Mouse (Mus musculus) C2C12 (cell line): ENCODE measurements at regions not wholly inside any gene's neighbourhood (a gene's known extent, or its start where the extent isn't known, plus 50 kb on each side); places are given as distances from the start of the nearest gene placed in this dataset.

Experiments used
- H3K27me3 ChIP-seq: one replicate; pipeline ENCODE4 v1.6.1; 2011; ENCODE audit not compliant: control insufficient read depth, insufficient read depth, insufficient read length
- H3K36me3 ChIP-seq: one replicate; pipeline ENCODE4 v1.6.1; 2011; ENCODE audit not compliant: control insufficient read depth, insufficient read depth
- H3K4me3 ChIP-seq: one replicate; pipeline ENCODE4 v1.5.1; 2011; ENCODE audit warnings: mild to moderate bottlenecking, control low read depth; ENCODE audit not compliant: poor library complexity, insufficient read depth, severe bottlenecking
- H3K79me2 ChIP-seq: one replicate; pipeline ENCODE4 v1.6.1; 2011; ENCODE audit not compliant: control insufficient read depth, insufficient read depth
- H3K79me3 ChIP-seq: one replicate; pipeline ENCODE4 v1.6.1; 2011; ENCODE audit warnings: low read depth, control low read depth
- H3ac ChIP-seq: one replicate; pipeline ENCODE3; 2011; ENCODE audit warnings: low read depth; ENCODE audit not compliant: control insufficient read depth, insufficient read length
- CEBPB ChIP-seq: IDR thresholded peaks from one replicate; pipeline ENCODE4 v1.6.1; 2011; ENCODE audit warnings: low read depth, mild to moderate bottlenecking, control low read depth, moderate library complexity
- CTCF ChIP-seq: IDR thresholded peaks from one replicate; pipeline ENCODE4 v1.5.1; 2011; ENCODE audit not compliant: control insufficient read depth, insufficient read depth, insufficient read length
- FOSL1 ChIP-seq: IDR thresholded peaks from one replicate; pipeline ENCODE4 v1.8.0; 2011; ENCODE audit warnings: mild to moderate bottlenecking, low read length; ENCODE audit not compliant: poor library complexity, insufficient read depth, severe bottlenecking
- MAX ChIP-seq: IDR thresholded peaks from one replicate; pipeline ENCODE4 v1.6.1; 2011; ENCODE audit warnings: mild to moderate bottlenecking, control low read depth
- MYOD1 ChIP-seq: IDR thresholded peaks from one replicate; pipeline ENCODE4 v1.6.1; 2011; ENCODE audit warnings: low read depth; ENCODE audit not compliant: control insufficient read depth, insufficient read length
- MYOG ChIP-seq: IDR thresholded peaks from one replicate; pipeline ENCODE4 v1.6.1; 2011; ENCODE audit not compliant: control insufficient read depth, insufficient read length; ENCODE audit errors: extremely low read depth
- USF1 ChIP-seq: IDR thresholded peaks from one replicate; pipeline ENCODE4 v1.6.1; 2011; ENCODE audit warnings: low read depth, mild to moderate bottlenecking, control low read depth, moderate library complexity

DNA sequence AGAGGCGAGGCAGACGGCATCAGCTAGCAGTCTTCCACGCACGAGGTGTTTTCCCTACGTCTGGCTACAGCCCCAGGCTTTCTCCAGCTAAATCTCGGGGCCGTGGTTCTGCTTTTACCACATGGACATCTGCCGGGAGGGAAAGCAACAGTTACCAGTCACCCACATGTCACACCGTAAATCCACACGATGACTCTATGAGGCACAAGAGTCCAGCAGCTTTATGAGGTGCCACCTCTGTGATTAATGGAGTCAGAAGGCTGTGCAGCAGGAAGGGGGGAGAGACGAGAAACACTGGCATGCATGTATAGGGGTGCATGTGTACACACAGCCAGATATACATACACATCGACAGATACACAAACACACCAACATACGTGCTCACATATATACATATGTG lies 69.6 kb upstream of the Twist2 start:
- Histone ChIP-seq H3K79me3 (no peaks in the 10 kb centered on the region), H3K4me3 (no peak overlapping the region), H3K27me3 (no peaks in the 10 kb centered on the region), H3K79me2 (no peaks in the 10 kb centered on the region), H3ac (no peak overlapping the region), H3K36me3 (no peaks in the 10 kb centered on the region)
- peak; percentile 18 for TF ChIP-seq MAX
- TF ChIP-seq MYOG, result no peak
- TF ChIP-seq CEBPB, result no peak
- TF ChIP-seq CTCF, result no peak
- TF ChIP-seq USF1, result no peak
- no peak for TF ChIP-seq MYOD1
- TF ChIP-seq FOSL1, result no peak

DNA sequence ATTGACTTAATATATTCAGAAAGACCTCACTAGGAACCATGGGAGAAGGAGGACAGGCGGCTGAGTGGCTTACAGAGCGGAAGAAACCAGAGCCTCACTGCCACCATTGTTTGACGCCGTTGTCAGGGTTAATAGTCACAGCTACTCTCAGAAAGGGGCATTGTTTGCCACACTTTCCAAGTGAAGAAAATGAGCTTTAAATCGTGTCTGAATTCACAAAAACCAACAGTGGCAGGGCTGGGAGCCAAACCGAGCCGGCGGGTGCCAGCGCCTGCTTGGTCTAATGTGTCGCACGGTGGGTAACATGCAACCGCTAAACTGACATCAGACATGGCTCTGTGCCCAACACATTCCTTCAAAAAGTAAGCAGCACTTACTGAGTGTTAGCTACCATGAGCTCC lies 68.8 kb upstream of the Twist2 start:
- Histone ChIP-seq H3K79me3 (no peaks in the 10 kb centered on the region), H3K4me3 (no peak overlapping the region), H3K79me2 (no peaks in the 10 kb centered on the region), H3ac (no peak overlapping the region), H3K27me3 (no peaks in the 10 kb centered on the region), H3K36me3 (no peaks in the 10 kb centered on the region)
- TF ChIP-seq CEBPB (no peak), MAX (no peak), CTCF (no peak), USF1 (no peak), MYOD1 (no peak), MYOG (no peak), FOSL1 (no peak)

DNA sequence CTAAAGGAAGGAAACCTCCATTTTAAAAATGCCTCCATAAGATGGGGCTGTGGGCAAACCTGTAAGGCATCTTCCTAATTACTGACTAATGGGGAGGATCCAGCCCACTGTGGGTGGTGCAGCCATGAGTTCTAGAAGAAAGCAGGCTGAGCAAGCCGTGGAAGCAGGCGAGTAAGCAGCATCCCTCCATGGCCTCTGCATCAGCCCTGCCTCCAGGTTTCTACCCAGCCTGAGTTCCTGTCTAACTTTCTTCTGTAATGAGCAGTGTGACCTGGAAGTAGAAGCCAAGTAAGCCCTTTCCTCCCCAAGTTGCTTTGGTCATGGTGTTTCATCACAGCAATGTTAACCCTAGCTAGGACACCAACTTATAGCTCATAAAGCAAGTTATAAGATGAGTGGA lies 66.5 kb upstream of the Twist2 start:
- no peak overlapping the region for H3ac ChIP-seq
- no peak overlapping the region for H3K4me3 ChIP-seq
- peaks cover 9% of the 10 kb centered on the region for H3K27me3 ChIP-seq
- no peaks in the 10 kb centered on the region for H3K79me2 ChIP-seq
- no peaks in the 10 kb centered on the region for H3K79me3 ChIP-seq
- TF ChIP-seq CTCF (no peak), USF1 (no peak), FOSL1 (no peak), CEBPB (no peak), MYOD1 (no peak)
- H3K36me3 ChIP-seq, result no peaks in the 10 kb centered on the region

GRCm38 (mm10) chr1:91735436-91735835 lies 65.8 kb upstream of the Twist2 start:
- no peak overlapping the region for H3ac ChIP-seq
- no peak overlapping the region for H3K4me3 ChIP-seq
- TF ChIP-seq USF1 (no peak), CTCF (no peak), MYOD1 (no peak), FOSL1 (no peak)
- peaks cover 10% of the 10 kb centered on the region for H3K27me3 ChIP-seq
- H3K36me3 ChIP-seq, result no peaks in the 10 kb centered on the region
- H3K79me3 ChIP-seq, result no peaks in the 10 kb centered on the region
- no peaks in the 10 kb centered on the region for H3K79me2 ChIP-seq

DNA sequence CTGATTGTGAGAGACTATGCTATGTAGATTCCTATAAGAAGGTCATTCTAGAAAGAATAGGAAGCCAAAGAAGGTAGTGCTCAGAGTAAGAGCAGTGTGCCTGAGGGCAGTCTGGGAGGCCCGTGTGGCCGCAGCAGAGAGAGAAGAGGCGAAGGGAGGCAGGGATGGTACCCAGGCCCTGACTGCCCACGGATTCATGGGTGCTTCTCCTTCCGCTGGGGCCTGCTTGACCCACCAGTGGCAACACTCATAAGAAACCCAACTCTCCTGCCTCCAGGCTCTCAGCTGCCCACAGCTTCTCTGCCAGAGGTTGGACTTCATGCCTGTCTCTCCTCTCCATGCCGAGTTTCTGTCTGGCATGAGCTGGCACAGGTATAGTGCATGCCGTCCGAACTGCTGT lies 60.6 kb upstream of the Twist2 start:
- Histone ChIP-seq H3K36me3 (no peaks in the 10 kb centered on the region), H3K4me3 (no peak overlapping the region), H3K79me3 (no peaks in the 10 kb centered on the region), H3ac (no peak overlapping the region), H3K27me3 (peaks cover 21% of the 10 kb centered on the region), H3K79me2 (no peaks in the 10 kb centered on the region)
- no peak for TF ChIP-seq CEBPB
- no peak for TF ChIP-seq MYOD1
- no peak for TF ChIP-seq MAX
- no peak for TF ChIP-seq MYOG
- no peak for TF ChIP-seq FOSL1
- no peak for TF ChIP-seq USF1
- no peak for TF ChIP-seq CTCF

- Histone ChIP-seq H3K79me3 (no peaks in the 10 kb centered on the region), H3K27me3 (peaks cover 25% of the 10 kb centered on the region), H3K4me3 (no peak overlapping the region), H3ac (no peak overlapping the region), H3K36me3 (no peaks in the 10 kb centered on the region), H3K79me2 (no peaks in the 10 kb centered on the region)
- TF ChIP-seq MYOG, result no peak
- no peak for TF ChIP-seq MYOD1
- TF ChIP-seq MAX, result no peak
- TF ChIP-seq CTCF, result no peak
Measured at GRCm38 (mm10) chr1:91742031-91742430, 59.2 kb upstream of the Twist2 start.
